Mouse (Mus musculus) forebrain, postnatal 0 days (tissue): ENCODE results near the gene Tfap2a. TPM values are rescaled to one million over a fixed set of nuclear protein-coding genes. Genes with fewer than 3 reads are reported as not detected.

ENCODE experiments used
- ATAC-seq: fragments of 200-750 bp; cut with Nextera tagmentation; 2 replicates; pipeline ENCODE4 v1.8.0; 2017; ENCODE audit warnings: mild to moderate bottlenecking, moderate library complexity
- DNase-seq: peaks from one replicate; pipeline ENCODE4 v3.0.0-alpha.2; 2015
- H3K27ac ChIP-seq: fragments of 300-500 bp; sonication (generic); 2 replicates; pipeline ENCODE4 v1.5.1; 2014; ENCODE audit warnings: low read depth, mild to moderate bottlenecking, antibody characterized with exemption, low read length, moderate library complexity, mixed read lengths
- H3K27me3 ChIP-seq: fragments of 300-500 bp; sonication (generic); 2 replicates; pipeline ENCODE4 v1.6.1; 2014; ENCODE audit warnings: mild to moderate bottlenecking, low read length, mixed read lengths; ENCODE audit not compliant: insufficient read depth
- H3K36me3 ChIP-seq: fragments of 300-500 bp; sonication (generic); 2 replicates; pipeline ENCODE4 v1.6.1; 2014; ENCODE audit warnings: mild to moderate bottlenecking, moderate library complexity; ENCODE audit not compliant: insufficient read depth
- H3K4me1 ChIP-seq: fragments of 300-500 bp; sonication (generic); 2 replicates; pipeline ENCODE4 v1.6.1; 2014; ENCODE audit warnings: antibody characterized with exemption; ENCODE audit not compliant: insufficient read depth
- H3K4me2 ChIP-seq: fragments of 300-500 bp; sonication (generic); 2 replicates; pipeline ENCODE4 v1.6.1; 2014; ENCODE audit warnings: low read depth, mild to moderate bottlenecking, moderate library complexity
- H3K4me3 ChIP-seq: fragments of 300-500 bp; sonication (generic); 2 replicates; pipeline ENCODE4 v1.5.1; 2014; ENCODE audit warnings: low read depth, low read length, mixed read lengths
- H3K9ac ChIP-seq: fragments of 300-500 bp; sonication (generic); 2 replicates; pipeline ENCODE4 v1.6.1; 2014; ENCODE audit warnings: mild to moderate bottlenecking
- H3K9me3 ChIP-seq: fragments of 300-500 bp; sonication (generic); 2 replicates; pipeline ENCODE4 v1.6.1; 2016; ENCODE audit warnings: low read length
- CTCF ChIP-seq: sonication (generic); IDR thresholded peaks from 2 replicates; pipeline ENCODE4 v1.5.1; 2016; ENCODE audit warnings: antibody characterized with exemption, control low read depth, low read depth
- WGBS: fragments of 180-500 bp; shearing (Covaris S2); extraction: QIAGEN DNeasy Blood & Tissue Kit; methylation state at CpG from one replicate; pipeline ENCODE4 v1.1.7; 2014; 5-methylcytosine and 5-hydroxymethylcytosine counted together
- polyA plus RNA-seq: library from polyadenylated mRNA; unstranded; fragments of >200 nt; fragmentation: Nextera tagmentation; extraction: Ambion mirVana; gene quantifications from 2 replicates; pipeline ENCODE4 v1.2.1, GENCODE M21; 2015
- total RNA-seq: library from RNA; depleted of rRNA; stranded (reverse); fragments of >200 nt; gene quantifications from 2 replicates; pipeline ENCODE4 v1.2.3, GENCODE M21; 2014

Gene Tfap2a
- total and polyA plus RNA-seq, 2 experiments from 2014 or later, result 0.18 TPM; not detected in 1

DNA sequence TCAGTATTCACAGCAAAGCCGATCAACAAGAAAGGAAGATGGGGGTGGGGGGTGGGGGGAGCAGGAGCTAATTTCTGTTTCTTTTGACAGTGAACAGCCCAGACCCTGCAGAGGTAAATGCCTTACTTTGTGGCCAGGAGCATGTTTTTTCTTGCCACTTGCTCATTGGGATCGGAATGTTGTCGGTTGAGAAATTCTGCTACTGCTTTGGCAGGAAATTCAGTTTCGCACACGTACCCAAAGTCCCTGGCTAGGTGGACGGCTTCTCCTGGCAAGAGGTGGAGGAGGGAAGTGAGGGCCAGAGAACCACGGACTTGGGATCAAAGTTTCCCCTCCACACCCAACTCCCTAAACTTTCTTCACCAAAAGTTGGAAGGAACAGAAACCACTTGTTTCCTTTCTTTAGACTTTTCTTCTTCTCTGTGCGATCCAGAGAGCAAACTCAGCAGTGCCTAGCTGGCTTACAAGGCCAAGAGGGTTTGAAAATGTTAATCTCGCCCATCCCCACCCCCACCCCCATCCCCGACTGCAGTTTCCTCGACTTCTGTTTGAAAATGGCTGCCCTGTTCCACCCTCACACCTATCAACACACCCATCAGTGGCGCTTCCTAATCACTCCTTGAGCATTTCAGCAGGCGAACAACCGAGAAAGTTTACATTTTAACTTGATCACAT, 19.0 kb downstream of the Tfap2a start:
- Histone ChIP-seq H3K4me3 (no peak overlapping the region), H3K27ac (no peak overlapping the region), H3K9ac (no peak overlapping the region), H3K9me3 (no peaks in the 10 kb centered on the region), H3K27me3 (peaks cover 91% of the 10 kb centered on the region), H3K4me2 (no peak overlapping the region), H3K36me3 (no peaks in the 10 kb centered on the region), H3K4me1 (0 out of 2 replicates have a peak, but pooled peaks cover 4% of the 10 kb centered on the region)
- ATAC-seq (no peak), DNase-seq (no peak)
- WGBS, result 24% methylated on average over 14 of the region's 14 CpGs
- no peak for TF ChIP-seq CTCF

- Histone ChIP-seq H3K4me1 (0 out of 2 replicates have a peak, but pooled peaks cover under 1% of the 10 kb centered on the region), H3K27ac (no peak overlapping the region), H3K27me3 (peaks cover 88% of the 10 kb centered on the region), H3K9me3 (no peaks in the 10 kb centered on the region), H3K9ac (no peak overlapping the region), H3K36me3 (no peaks in the 10 kb centered on the region), H3K4me2 (no peak overlapping the region), H3K4me3 (no peak overlapping the region)
- DNase-seq (no peak), ATAC-seq (no peak)
- 9% methylated on average over 34 of the region's 37 CpGs for WGBS
- TF ChIP-seq CTCF, result no peak
These were observed 21.1 kb downstream of the Tfap2a start for GRCm38 (mm10) chr13:40716771-40717716.

DNA sequence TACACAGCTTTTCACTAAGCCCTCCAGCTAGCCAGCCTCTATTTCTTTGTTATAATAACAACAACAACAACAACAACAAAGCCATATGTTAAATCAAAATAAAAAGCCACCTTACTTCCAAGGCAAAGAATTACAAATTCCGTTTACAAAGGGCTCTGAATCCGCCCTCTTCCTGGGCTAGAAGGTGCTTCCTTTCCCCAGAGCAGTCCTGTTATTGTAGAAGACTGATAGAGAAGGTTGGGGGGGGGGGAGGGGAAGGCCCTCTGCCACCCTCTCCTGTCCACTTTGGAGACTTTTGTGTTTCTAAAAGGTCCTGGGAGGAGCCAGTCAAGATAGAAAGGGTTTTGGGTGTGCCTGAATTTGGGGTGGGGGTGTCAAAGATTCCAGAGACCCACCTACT, 23.6 kb downstream of the Tfap2a start:
- Histone ChIP-seq H3K4me1 (no peaks in the 10 kb centered on the region), H3K4me2 (no peak overlapping the region), H3K4me3 (no peak overlapping the region), H3K9me3 (no peaks in the 10 kb centered on the region), H3K36me3 (no peaks in the 10 kb centered on the region), H3K27ac (no peak overlapping the region), H3K27me3 (peaks cover 91% of the 10 kb centered on the region), H3K9ac (no peak overlapping the region)
- ATAC-seq (no peak), DNase-seq (no peak)
- WGBS, result 4% methylated on average over 2 of the region's 2 CpGs
- TF ChIP-seq CTCF, result no peak

GRCm38 (mm10) chr13:40713681-40714080, 24.5 kb downstream of the Tfap2a start:
- TF ChIP-seq CTCF, result no peak
- Histone ChIP-seq H3K27ac (no peak overlapping the region), H3K27me3 (peaks cover 92% of the 10 kb centered on the region), H3K4me1 (no peaks in the 10 kb centered on the region), H3K9me3 (no peaks in the 10 kb centered on the region), H3K36me3 (no peaks in the 10 kb centered on the region), H3K4me2 (no peak overlapping the region), H3K9ac (no peak overlapping the region), H3K4me3 (no peak overlapping the region)
- WGBS, result 5% methylated on average over 5 of the region's 5 CpGs
- no peak for DNase-seq
- no peak for ATAC-seq

DNA sequence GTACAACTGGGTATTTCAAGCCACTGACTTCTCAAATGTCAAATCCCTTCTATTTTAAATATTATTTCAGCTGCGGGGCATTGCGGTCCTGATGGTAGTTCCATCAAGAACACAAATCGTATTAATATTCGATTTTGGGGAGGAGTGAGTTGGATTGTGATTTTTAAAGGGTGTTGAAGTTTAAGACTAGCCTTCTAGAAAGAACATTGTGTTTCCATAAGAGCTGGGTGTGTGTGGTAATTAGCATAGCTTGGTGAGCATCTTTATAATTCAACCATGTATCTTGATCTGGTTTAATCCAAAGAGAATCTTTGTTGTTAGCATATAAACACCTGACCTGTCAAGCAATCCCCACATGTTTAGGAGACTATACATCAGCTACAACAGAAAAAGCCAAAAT, 24.9 kb downstream of the Tfap2a start:
- H3K36me3 ChIP-seq, result no peaks in the 10 kb centered on the region
- no peaks in the 10 kb centered on the region for H3K9me3 ChIP-seq
- no peaks in the 10 kb centered on the region for H3K4me1 ChIP-seq
- 7% methylated on average over 4 of the region's 4 CpGs for WGBS
- no peak overlapping the region for H3K4me3 ChIP-seq
- no peak for TF ChIP-seq CTCF
- DNase-seq (peak; percentile 54), ATAC-seq (no peak)
- no peak overlapping the region for H3K27ac ChIP-seq
- no peak overlapping the region for H3K4me2 ChIP-seq
- H3K27me3 ChIP-seq, result peaks cover 92% of the 10 kb centered on the region
- no peak overlapping the region for H3K9ac ChIP-seq

- WGBS, result 2% methylated on average over 4 of the region's 4 CpGs
- Histone ChIP-seq H3K36me3 (no peaks in the 10 kb centered on the region), H3K4me2 (no peak overlapping the region), H3K27me3 (peaks cover 92% of the 10 kb centered on the region), H3K4me3 (no peak overlapping the region), H3K27ac (no peak overlapping the region), H3K4me1 (no peaks in the 10 kb centered on the region), H3K9me3 (no peaks in the 10 kb centered on the region), H3K9ac (no peak overlapping the region)
- TF ChIP-seq CTCF, result no peak
- no peak for DNase-seq
- no peak for ATAC-seq
These were observed 25.7 kb downstream of the Tfap2a start for GRCm38 (mm10) chr13:40712526-40712832.
